15 mouse cellular contexts compared by ENCODE assay signal in the genomic region with DNA sequence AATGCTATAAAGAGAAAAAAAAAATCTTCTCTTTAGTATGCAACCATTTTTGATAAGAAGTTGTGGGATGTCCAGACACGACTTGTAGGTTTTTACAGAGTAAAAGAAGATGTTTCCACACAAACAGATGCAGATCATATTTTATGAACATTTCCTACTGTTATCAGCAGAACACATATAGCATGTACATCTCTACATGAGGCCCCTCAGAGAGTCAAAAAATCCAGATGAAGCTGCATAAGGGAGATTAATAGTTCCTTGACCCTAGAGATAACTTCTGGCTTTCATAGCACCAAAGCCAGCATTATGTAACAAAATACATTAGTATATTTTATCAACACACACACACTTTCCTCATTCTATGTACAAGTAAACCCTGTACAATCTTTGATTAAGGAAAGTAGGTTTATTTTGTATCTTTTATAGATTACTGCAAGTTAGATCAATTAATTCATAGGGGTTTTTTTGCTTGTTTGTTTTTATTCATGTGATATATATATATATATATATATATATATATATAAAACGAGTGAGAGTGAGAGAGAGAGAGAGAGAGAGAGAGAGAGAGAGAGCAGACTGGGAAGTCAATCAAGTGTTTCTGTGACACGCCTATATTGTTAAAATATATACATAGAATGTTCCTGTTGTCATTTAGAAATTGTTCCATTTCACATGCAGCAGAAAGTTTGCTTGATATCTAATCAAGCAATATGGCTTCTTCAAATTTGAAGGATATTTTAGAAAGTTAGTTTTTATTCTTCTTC.
"Had no signal": no experiment of that assay in that cellular context is flagged by ENCODE, and none has a peak within 500 bp of the region (broad histone marks: within the 10 kb centered on the region; RNA-seq: fewer than 3 reads in every experiment).

No protein-coding gene starts in this region.

- H3K27ac ChIP-seq: intestine, embryonic 15.5 days; kidney, embryonic 15.5 days; left cerebral cortex, adult 2 months; limb, embryonic 10.5 days; midbrain, embryonic 15.5 days; neural tube, embryonic 12.5 days had no signal

- H3K4me3 ChIP-seq: intestine, embryonic 15.5 days; kidney, embryonic 15.5 days; left cerebral cortex, adult 2 months; limb, embryonic 10.5 days; midbrain, embryonic 15.5 days; neural tube, embryonic 12.5 days had no signal

- H3K9ac ChIP-seq: intestine, embryonic 15.5 days; kidney, embryonic 15.5 days; midbrain, embryonic 15.5 days; neural tube, embryonic 12.5 days had no signal

- H3K4me2 ChIP-seq: intestine, embryonic 15.5 days; kidney, embryonic 15.5 days; midbrain, embryonic 11.5 days; midbrain, embryonic 15.5 days; neural tube, embryonic 12.5 days had no signal

- H3K36me3 ChIP-seq: intestine, embryonic 15.5 days; kidney, embryonic 15.5 days; limb, embryonic 10.5 days; midbrain, embryonic 15.5 days; neural tube, embryonic 12.5 days had no signal

- H3K9me3 ChIP-seq: intestine, embryonic 15.5 days; kidney, embryonic 15.5 days; limb, embryonic 10.5 days; midbrain, embryonic 15.5 days; neural tube, embryonic 12.5 days had no signal

- DNase-seq: kidney, adult 2 months; kidney, postnatal 25 days; lung, adult 2 months; lung, postnatal 36 days; right cerebral cortex, postnatal 4 days; spleen, adult 18-20 months; thymus, postnatal 4 days had no signal

- H3K4me1 ChIP-seq: intestine, embryonic 15.5 days; kidney, embryonic 15.5 days; limb, embryonic 10.5 days; midbrain, embryonic 15.5 days; neural tube, embryonic 12.5 days had no signal

- H3K27me3 ChIP-seq: intestine, embryonic 15.5 days; kidney, embryonic 15.5 days; midbrain, embryonic 15.5 days; neural tube, embryonic 12.5 days had no signal

- ATAC-seq: intestine, embryonic 15.5 days; lung, postnatal 0 days; midbrain, embryonic 15.5 days had no signal
